Mouse (Mus musculus): ENCODE measurements around the gene Smg1. TPM values are rescaled to one million over a fixed set of nuclear protein-coding genes. Genes with fewer than 3 reads are reported as not detected.
A peak's percentile ranks its signal among the peaks of the same experiment; 100 is the strongest.

Gene Smg1
- polyA plus RNA-seq, 1 experiment from 2014 or later = 10.8 TPM

DNA sequence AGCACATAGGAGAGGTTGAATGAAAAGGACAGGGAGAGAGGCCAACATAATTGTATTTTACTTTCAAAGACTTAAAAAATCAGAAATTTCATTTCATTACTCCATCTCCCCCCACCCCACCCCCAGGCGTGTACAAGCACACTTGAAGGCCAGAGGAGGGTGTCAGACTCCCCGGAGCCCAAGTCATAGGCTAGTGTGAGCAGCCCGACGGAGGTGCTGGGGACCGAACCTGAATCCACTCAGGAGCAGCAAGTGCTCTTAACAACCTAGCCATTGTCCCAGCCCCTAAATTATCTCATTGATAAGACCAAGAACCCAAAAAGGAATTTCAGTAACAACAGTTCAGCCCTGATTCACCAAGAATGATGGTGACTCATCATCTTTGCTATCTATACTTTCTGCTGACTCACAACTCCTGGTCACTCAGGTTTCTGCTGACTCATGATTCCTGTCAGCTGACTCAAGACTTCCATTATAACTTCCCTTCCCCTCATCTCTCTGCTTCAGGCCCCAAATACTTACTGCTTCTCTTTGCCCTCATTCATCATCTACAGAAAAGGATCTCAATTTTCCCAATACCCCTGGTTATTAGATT is 138.9 kb downstream of the Smg1 start:
- Histone ChIP-seq H3K27me3 (replicated peaks; ENCODE audit: control insufficient read depth, insufficient read depth, low read length) (no peaks in the 10 kb centered on the region), H3K4me2 (ENCODE audit: low read depth, low read length) (no peak overlapping the region), H3K27ac (ENCODE audit: low read length) (no peak overlapping the region; the same call in 1 of the 2 replicates), H3K36me3 (ENCODE audit: control insufficient read depth, insufficient read depth, low read length) (peaks cover 22% of the 10 kb centered on the region), H3K4me3 (ENCODE audit: low read length) (no peak overlapping the region), H3K9me3 (ENCODE audit: control insufficient read depth, low read length) (no peaks in the 10 kb centered on the region), H3K9ac (ENCODE audit: low read depth, low read length) (no peak overlapping the region), H3K4me1 (ENCODE audit: control insufficient read depth, insufficient read depth, low read length) (no peaks in the 10 kb centered on the region; the same call in none of the 2 replicates)
- 72% methylated on average over 5 of the region's 5 CpGs for WGBS
- ATAC-seq = no peak

DNA sequence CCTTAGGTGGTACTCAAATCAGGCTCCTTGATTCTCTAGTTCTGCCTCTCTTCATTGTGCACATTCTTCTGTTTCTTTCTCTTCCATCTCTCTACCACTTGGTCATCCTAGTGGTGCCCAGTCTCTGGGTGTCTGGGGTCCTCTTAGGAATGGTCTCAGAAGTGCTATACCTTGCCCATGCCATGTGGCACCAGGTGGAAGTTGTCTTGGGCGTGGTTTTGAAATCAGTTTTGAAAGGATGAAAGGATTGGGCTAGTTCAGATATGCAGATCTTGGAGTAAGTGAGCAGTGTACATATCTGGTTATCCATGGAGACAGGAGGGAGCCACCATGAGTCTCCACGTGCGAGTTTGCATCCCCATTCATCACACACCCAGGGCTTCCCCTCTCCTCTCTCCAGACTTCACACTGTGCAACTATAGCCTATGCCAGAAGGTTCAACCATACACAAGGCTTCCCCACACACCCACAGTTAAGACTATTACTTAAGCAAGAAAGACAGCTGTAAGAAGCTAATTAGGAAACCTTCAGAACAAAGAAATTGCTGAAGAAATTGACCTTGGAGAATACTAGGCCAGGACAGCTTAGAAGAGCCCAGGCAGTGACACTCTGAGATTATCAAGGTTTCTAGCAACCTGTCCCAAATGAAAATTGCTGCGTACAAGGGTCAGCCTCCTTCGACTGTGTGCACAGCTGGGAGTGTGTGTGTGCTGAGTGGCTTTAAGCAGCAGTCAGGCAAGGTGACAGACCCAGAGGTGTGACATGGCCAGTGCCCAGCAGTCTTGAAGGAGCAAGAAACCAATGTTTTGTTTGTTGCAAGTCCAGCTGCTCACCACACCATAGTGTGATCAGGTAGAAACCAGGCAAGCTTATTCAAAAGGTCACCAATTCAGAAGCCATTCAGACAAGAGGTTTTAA is 139.7 kb downstream of the Smg1 start:
- peak; percentile 37 for ATAC-seq
- no peak overlapping the region for H3K9ac ChIP-seq (ENCODE audit: low read depth, low read length)
- H3K27ac ChIP-seq (ENCODE audit: low read length) = no peak overlapping the region; the same call in 1 of the 2 replicates
- H3K27me3 ChIP-seq (replicated peaks; ENCODE audit: control insufficient read depth, insufficient read depth, low read length) = no peaks in the 10 kb centered on the region
- 35% methylated on average over 5 of the region's 5 CpGs for WGBS
- H3K36me3 ChIP-seq (ENCODE audit: control insufficient read depth, insufficient read depth, low read length) = peaks cover 16% of the 10 kb centered on the region
- no peak overlapping the region for H3K4me3 ChIP-seq (ENCODE audit: low read length)
- H3K9me3 ChIP-seq (ENCODE audit: control insufficient read depth, low read length) = no peaks in the 10 kb centered on the region
- no peak overlapping the region for H3K4me2 ChIP-seq (ENCODE audit: low read depth, low read length)
- no peaks in the 10 kb centered on the region; the same call in none of the 2 replicates for H3K4me1 ChIP-seq (ENCODE audit: control insufficient read depth, insufficient read depth, low read length)

DNA sequence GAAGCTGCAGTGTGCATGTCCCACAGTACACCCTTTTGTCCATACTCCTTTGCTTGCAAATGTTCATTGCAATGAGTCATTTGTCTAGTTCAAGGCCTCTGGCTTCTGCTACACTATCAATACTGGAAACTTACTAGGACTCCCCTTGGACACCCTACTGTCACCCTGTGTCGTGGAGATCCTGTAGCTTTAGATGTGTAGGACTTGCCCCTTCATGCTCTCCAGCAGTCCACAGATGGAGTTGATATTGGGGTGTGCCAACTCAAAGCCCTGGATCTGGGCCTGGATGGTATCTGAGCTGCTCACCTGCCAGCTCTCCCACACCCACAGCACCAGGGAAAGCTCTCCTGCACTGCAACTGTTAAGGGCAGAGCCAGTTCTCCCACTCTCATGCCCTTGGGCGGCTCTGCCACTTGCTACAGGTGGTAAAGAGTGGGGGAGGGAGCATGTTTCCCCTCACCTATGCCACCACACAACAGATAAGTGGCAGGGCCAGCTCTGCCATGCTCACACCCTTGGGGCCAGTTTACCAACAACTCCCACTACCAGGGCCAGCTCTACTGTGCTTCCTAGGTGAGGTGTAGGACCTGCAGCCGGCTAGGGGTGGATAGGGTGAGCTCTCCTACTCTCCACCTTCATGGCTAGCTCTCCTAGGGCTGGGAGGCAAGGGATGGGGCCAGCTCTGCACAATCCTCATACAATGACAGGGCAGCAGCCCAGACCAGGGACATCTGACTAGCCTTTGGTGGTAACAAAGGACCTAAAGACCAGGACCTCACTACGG is 140.6 kb downstream of the Smg1 start:
- Histone ChIP-seq H3K27ac (ENCODE audit: low read length) (no peak overlapping the region; the same call in 1 of the 2 replicates), H3K4me1 (ENCODE audit: control insufficient read depth, insufficient read depth, low read length) (no peaks in the 10 kb centered on the region; the same call in none of the 2 replicates), H3K36me3 (ENCODE audit: control insufficient read depth, insufficient read depth, low read length) (peaks cover 12% of the 10 kb centered on the region; the same call in 1 of the 2 replicates), H3K4me2 (ENCODE audit: low read depth, low read length) (no peak overlapping the region), H3K4me3 (ENCODE audit: low read length) (no peak overlapping the region), H3K9me3 (ENCODE audit: control insufficient read depth, low read length) (no peaks in the 10 kb centered on the region), H3K9ac (ENCODE audit: low read depth, low read length) (no peak overlapping the region), H3K27me3 (replicated peaks; ENCODE audit: control insufficient read depth, insufficient read depth, low read length) (no peaks in the 10 kb centered on the region)
- 37% methylated on average over 4 of the region's 4 CpGs for WGBS
- peak; percentile 72 for ATAC-seq

DNA sequence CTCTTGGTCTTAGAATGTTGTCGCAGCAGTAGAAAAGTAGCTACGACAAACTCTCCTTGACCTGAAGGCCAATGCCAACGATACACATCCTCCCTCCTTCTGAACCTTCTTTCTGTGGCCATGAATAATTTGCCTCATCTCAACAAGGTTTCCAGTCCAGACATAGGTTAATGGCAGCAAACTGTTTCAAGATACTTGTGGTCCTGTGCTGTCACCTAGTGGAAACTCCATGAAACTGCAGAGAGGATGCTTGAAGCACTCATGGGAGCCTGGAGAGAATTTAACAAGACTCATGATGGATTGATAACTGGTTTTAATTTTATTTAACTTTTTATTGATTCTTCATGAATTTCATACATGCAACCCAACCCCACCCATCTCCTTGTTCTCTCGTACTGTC is 141.2 kb downstream of the Smg1 start:
- WGBS = 38% methylated on average over 4 of the region's 4 CpGs

DNA sequence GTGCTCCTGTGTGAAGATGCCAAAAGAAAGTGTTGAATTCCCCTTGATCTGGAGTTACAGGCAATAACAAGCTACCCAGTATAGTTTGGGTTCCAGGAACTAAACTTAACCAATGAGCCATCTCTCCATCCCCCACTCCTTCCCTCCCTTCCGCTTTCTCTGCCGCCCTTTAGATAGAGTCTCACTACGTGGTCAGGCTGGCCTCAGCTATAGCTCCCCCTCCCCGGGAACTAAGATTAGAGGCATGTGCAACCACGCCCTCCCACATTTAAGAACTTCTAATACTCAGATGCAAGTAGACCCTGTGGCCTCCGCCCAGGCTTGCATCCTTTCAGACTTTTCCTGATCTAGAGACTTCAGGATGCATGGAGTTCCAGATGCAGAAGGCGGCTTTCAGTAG is 145.9 kb downstream of the Smg1 start:
- H3K27ac ChIP-seq (ENCODE audit: low read length) = no peak overlapping the region
- no peak overlapping the region for H3K9ac ChIP-seq (ENCODE audit: low read depth, low read length)
- H3K4me2 ChIP-seq (ENCODE audit: low read depth, low read length) = no peak overlapping the region
- ATAC-seq = no peak
- no peaks in the 10 kb centered on the region for H3K9me3 ChIP-seq (ENCODE audit: control insufficient read depth, low read length)
- no peaks in the 10 kb centered on the region for H3K36me3 ChIP-seq (ENCODE audit: control insufficient read depth, insufficient read depth, low read length)
- no peak overlapping the region for H3K4me3 ChIP-seq (ENCODE audit: low read length)
- 58% methylated on average over 7 of the region's 7 CpGs for WGBS
- no peaks in the 10 kb centered on the region for H3K27me3 ChIP-seq (replicated peaks; ENCODE audit: control insufficient read depth, insufficient read depth, low read length)
- H3K4me1 ChIP-seq (ENCODE audit: control insufficient read depth, insufficient read depth, low read length) = no peaks in the 10 kb centered on the region

More for the DNA sequence above, 141.2 kb downstream of the Smg1 start:
- ATAC-seq = no peak
- Histone ChIP-seq H3K4me2 (ENCODE audit: low read depth, low read length) (no peak overlapping the region), H3K9ac (ENCODE audit: low read depth, low read length) (no peak overlapping the region), H3K36me3 (ENCODE audit: control insufficient read depth, insufficient read depth, low read length) (peaks cover 11% of the 10 kb centered on the region; the same call in 1 of the 2 replicates), H3K27ac (ENCODE audit: low read length) (no peak overlapping the region), H3K27me3 (replicated peaks; ENCODE audit: control insufficient read depth, insufficient read depth, low read length) (no peaks in the 10 kb centered on the region), H3K4me1 (ENCODE audit: control insufficient read depth, insufficient read depth, low read length) (no peaks in the 10 kb centered on the region; the same call in 1 of the 2 replicates), H3K9me3 (ENCODE audit: control insufficient read depth, low read length) (no peaks in the 10 kb centered on the region), H3K4me3 (ENCODE audit: low read length) (no peak overlapping the region)

Other genes with a start within 250 kb of the Smg1 start
- gene Rps15a, start 127.5 kb downstream of the Smg1 start, polyA plus RNA-seq (2015; fragmentation: Nextera tagmentation; extraction: Ambion mirVana) = 594 and 625 TPM in 2 replicates
- 488 and 495 TPM in 2 replicates for gene Arl6ip1, start 114.0 kb downstream of the Smg1 start, polyA plus RNA-seq (2015; fragmentation: Nextera tagmentation; extraction: Ambion mirVana)
- gene Syt17, start 204.6 kb upstream of the Smg1 start, polyA plus RNA-seq (2015; fragmentation: Nextera tagmentation; extraction: Ambion mirVana) = 4.6 and 5.1 TPM in 2 replicates
- gene Itpripl2, start 248.3 kb upstream of the Smg1 start, polyA plus RNA-seq (2015; fragmentation: Nextera tagmentation; extraction: Ambion mirVana) = 4.0 and 4.1 TPM in 2 replicates

Measured in intestine, embryonic 16.5 days (tissue).